Mouse (Mus musculus) megakaryocyte, embryonic 14.5 days (primary cell): ENCODE data around the gene Etl4.

Experiments used
- FLI1 ChIP-seq: IDR thresholded peaks from 2 replicates; pipeline ENCODE4 v1.6.1; 2012; ENCODE audit warnings: low read length, inconsistent platforms, mixed read lengths
- GATA1 ChIP-seq: IDR thresholded peaks from 3 replicates; pipeline ENCODE4 v1.6.1; 2012; ENCODE audit warnings: mixed read lengths, low read length, inconsistent platforms, borderline replicate concordance

DNA sequence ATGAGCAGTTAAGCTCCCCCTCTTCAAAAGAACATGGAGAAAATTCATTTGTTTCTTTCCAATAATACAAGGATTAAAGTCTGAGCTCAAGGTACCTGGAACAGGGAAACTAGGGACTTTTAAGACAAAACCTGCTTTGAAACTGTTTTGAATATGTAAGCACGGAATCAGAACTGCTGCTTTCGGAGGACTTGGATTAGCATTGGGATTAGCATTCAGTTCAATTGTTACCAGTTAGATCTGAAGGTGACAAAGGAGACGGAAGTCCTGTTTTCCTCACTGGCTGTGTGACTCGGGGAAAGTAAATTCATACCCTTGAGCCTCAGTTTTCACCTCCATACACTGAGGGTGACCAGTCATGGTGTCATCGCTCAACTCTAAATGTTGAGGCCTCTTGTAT lies 639.5 kb downstream of the Etl4 start:
- TF ChIP-seq FLI1 (no peak), GATA1 (no peak)
